Mouse (Mus musculus): Measurements from ENCODE around the gene Gna11.

The Gna11 gene

DNA sequence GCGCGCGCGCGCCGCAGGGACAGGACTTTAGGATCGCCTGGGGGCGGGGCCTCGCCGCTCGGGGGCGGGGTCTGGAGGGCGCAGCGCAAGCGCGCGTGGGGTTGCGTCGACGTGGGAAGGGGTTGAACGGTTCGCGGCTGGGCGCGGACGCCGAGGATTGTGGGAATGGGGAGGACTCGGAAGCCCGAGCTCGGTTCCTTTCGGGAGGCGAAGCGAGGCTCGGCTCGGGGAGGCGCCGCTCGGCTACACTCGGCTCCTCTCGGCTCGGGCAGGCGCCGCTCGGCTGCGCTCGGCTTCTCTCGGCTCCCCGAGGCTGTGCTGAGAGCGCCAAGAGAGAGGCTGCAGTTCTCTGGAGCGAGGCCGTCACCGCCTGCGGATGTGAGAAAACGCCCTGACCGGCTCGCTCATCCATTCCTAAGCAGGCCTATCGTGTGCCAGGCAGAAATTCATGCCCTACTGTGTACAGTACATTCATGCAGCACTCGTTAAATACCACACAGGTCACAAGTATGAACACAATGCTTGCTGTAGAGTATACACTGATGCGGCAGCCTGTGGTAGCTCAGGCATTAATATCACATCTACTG is at the start of gene Gna11:
TSS of gene Gna11 (minus strand) at position 30 of the 587 bp plus-strand sequence.
- Histone ChIP-seq H3K27me3 (ENCODE audit: control insufficient read depth, insufficient read depth, low read length, poor library complexity, severe bottlenecking) (no peaks in the 10 kb centered on the region), H3K36me3 (ENCODE audit: control insufficient read depth, insufficient read depth, low read length, poor library complexity, severe bottlenecking) (no peaks in the 10 kb centered on the region)
- peak; percentile 98 for DNase-seq (ENCODE audit: low read depth, low spot score)

DNA sequence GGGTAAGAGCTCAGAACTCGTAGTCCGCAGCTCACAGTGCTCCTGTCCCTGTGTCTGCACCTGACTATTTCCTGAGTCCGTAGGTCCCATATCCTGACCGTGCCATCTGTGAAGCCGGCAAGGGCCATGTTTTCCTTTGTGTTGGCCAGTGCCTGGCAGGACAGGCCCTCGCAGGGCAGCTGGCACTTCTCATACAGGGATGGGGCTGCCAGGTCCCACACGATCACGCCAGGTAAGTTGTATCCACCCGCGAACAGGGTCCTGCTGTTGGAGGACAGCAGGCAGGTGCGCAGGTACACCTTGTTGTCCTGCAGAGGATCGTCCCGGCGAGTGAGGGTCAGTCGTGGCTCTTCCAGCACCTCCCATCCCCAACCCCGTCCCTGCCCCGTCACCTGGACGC is 48.9 kb upstream of the Gna11 start:
- Histone ChIP-seq H3K27me3 (ENCODE audit: control insufficient read depth, insufficient read depth, low read length, poor library complexity, severe bottlenecking) (no peaks in the 10 kb centered on the region), H3K36me3 (ENCODE audit: control insufficient read depth, insufficient read depth, low read length, poor library complexity, severe bottlenecking) (no peaks in the 10 kb centered on the region)
- DNase-seq (ENCODE audit: low read depth, low spot score), result no peak

- Histone ChIP-seq H3K36me3 (ENCODE audit: control insufficient read depth, insufficient read depth, low read length, poor library complexity, severe bottlenecking) (no peaks in the 10 kb centered on the region), H3K27me3 (ENCODE audit: control insufficient read depth, insufficient read depth, low read length, poor library complexity, severe bottlenecking) (no peaks in the 10 kb centered on the region)
- DNase-seq (ENCODE audit: low read depth, low spot score), result no peak
These were observed 48.2 kb upstream of the Gna11 start for GRCm38 (mm10) chr10:81593223-81593622.

DNA sequence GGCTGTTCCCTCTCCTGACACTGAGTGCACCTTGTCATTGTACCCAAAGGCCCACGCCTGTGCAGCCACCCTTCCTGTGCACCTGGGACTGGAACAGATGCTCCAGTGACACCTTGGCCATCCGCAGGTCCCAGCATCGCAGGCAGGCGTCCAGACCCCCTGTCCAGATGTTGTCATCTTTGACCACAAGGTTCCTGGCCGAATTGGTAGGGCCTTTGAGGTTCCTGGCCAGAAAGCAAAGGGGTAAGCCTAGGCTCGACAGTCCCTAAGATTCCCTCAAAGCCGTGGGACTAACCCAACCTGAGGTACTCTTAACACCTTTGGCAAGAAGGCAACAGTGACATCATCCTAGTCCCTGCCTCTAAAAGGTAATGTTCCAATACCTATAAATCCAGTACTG is 47.6 kb upstream of the Gna11 start:
- H3K36me3 ChIP-seq (ENCODE audit: control insufficient read depth, insufficient read depth, low read length, poor library complexity, severe bottlenecking), result no peaks in the 10 kb centered on the region
- DNase-seq (ENCODE audit: low read depth, low spot score), result no peak
- no peaks in the 10 kb centered on the region for H3K27me3 ChIP-seq (ENCODE audit: control insufficient read depth, insufficient read depth, low read length, poor library complexity, severe bottlenecking)

DNA sequence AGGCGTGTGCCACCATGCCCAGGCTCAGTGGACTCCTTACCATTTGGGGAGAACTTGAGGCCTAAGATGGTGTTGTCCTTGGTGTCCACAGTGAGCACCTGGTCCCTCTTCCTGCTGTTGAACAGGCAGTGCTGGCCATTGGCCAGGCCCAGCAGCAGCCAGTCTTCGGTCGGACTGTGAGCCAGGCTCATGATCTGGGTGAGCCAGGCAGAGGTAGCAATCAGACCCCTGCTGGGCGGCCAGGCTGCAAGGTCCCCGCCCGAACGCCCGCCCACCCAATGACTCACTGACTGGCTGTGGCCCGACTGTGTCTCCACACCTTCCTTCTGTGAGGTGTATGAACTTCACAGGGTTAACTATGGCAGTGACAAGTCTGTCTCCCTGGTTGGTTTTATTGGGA is 46.9 kb upstream of the Gna11 start:
- DNase-seq (ENCODE audit: low read depth, low spot score), result no peak
- Histone ChIP-seq H3K36me3 (ENCODE audit: control insufficient read depth, insufficient read depth, low read length, poor library complexity, severe bottlenecking) (no peaks in the 10 kb centered on the region), H3K27me3 (ENCODE audit: control insufficient read depth, insufficient read depth, low read length, poor library complexity, severe bottlenecking) (no peaks in the 10 kb centered on the region)

- no peak for DNase-seq (ENCODE audit: low read depth, low spot score)
- no peaks in the 10 kb centered on the region for H3K36me3 ChIP-seq (ENCODE audit: control insufficient read depth, insufficient read depth, low read length, poor library complexity, severe bottlenecking)
- no peaks in the 10 kb centered on the region for H3K27me3 ChIP-seq (ENCODE audit: control insufficient read depth, insufficient read depth, low read length, poor library complexity, severe bottlenecking)
These were observed 43.7 kb upstream of the Gna11 start for GRCm38 (mm10) chr10:81588739-81589138.

DNA sequence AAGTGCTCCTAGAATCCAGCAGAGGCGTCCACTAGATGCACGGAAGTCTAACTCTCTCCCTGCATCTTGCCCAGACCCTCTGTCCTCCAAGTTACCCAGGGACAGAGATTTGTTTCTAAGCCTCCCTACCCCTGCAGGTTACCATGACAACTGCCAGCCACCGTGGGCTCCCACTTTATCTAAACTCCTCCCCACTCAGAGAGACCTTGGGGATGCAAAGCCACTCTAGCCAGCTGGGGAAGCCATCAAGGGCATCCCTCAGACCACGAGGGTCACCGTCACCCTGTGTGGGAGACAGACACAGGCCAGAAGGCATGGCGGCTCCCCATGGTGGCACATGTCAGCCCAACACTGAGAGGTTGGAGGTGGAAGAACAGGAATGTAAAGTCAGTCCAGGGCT is 38.4 kb upstream of the Gna11 start:
- DNase-seq (ENCODE audit: low read depth, low spot score), result no peak
- H3K36me3 ChIP-seq (ENCODE audit: control insufficient read depth, insufficient read depth, low read length, poor library complexity, severe bottlenecking), result no peaks in the 10 kb centered on the region
- H3K27me3 ChIP-seq (ENCODE audit: control insufficient read depth, insufficient read depth, low read length, poor library complexity, severe bottlenecking), result no peaks in the 10 kb centered on the region

DNA sequence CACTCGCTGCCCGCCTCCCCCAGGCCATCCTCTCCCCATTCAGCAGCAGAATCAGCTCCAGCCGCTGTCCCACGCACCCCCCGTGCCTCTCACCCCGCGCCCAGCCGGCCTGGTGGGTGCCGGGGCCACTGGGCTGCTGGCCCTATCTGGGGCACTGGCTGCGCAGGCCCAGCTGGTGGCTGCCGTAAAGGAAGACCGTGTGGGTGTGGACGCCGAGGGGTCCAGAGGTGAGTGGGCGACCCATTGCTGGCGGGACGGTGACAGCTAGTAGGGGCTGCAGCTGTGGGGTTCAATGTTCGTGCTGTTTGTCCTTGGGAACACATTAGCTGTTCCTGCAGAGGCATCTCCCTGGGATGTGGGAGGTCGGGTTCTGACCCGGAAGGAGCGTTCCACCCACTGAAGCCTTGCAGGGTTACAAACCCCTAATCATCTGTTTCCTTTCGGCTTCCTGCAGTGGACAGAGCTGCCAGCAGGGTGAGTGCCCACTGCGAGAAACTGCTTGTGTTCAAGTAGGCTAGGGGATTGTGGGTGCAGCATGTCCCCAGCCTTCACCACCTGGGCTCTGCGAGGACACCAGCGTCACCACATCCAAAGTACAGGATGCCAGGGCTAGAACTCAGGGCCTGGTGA is 35.6 kb upstream of the Gna11 start:
- DNase-seq (ENCODE audit: low read depth, low spot score), result peak; percentile 59

GRCm38 (mm10) chr10:81579967-81580366 is 35.0 kb upstream of the Gna11 start:
- no peaks in the 10 kb centered on the region for H3K36me3 ChIP-seq (ENCODE audit: control insufficient read depth, insufficient read depth, low read length, poor library complexity, severe bottlenecking)
- H3K27me3 ChIP-seq (ENCODE audit: control insufficient read depth, insufficient read depth, low read length, poor library complexity, severe bottlenecking), result no peaks in the 10 kb centered on the region
- DNase-seq (ENCODE audit: low read depth, low spot score), result peak; percentile 47

More for the DNA sequence above, 35.6 kb upstream of the Gna11 start:
- no peaks in the 10 kb centered on the region for H3K27me3 ChIP-seq (ENCODE audit: control insufficient read depth, insufficient read depth, low read length, poor library complexity, severe bottlenecking)
- H3K36me3 ChIP-seq (ENCODE audit: control insufficient read depth, insufficient read depth, low read length, poor library complexity, severe bottlenecking), result no peaks in the 10 kb centered on the region

DNA sequence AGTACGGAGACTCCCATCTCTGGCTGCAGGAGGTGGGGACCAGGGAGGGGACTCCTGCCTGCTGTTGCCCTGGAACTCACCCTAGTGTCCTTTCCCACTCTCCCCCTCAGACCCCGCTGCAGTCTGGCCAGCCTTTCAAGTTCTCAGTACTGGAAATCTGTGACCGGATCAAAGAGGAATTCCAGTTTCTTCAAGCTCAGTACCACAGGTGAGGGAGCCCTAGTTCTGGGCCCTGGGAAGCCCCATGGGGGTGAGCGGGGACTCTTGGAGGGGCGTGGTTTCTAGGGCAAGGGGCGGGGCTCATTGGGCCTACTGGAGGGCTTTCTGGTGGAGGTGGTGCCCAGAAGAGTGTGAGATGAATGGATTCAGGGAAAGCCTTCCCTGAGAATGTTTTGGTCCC is 30.7 kb upstream of the Gna11 start:
- Histone ChIP-seq H3K27me3 (ENCODE audit: control insufficient read depth, insufficient read depth, low read length, poor library complexity, severe bottlenecking) (no peaks in the 10 kb centered on the region), H3K36me3 (ENCODE audit: control insufficient read depth, insufficient read depth, low read length, poor library complexity, severe bottlenecking) (no peaks in the 10 kb centered on the region)
- DNase-seq (ENCODE audit: low read depth, low spot score), result peak; percentile 49

DNA sequence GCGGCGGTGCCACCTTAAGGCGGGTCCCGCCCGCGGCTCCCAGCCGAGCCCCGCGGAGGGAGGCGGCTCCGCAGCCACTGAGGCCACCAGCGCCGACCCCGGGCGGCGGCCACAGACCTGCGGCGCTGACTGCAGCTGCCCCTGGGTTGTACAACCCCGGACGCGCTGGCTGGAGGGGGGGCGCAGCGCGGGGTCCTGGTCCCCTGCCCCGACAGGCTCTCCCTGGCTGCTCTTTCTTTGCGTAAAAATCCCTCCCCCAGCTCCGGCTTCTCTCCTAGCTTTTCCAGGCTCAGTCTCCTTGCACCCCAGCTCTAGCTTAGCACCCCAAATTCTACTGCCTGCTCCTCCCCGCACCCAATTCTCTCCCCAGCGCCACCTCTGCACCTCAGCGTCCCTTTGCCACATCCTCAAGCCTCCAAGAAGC is 30.2 kb upstream of the Gna11 start:
- H3K36me3 ChIP-seq (ENCODE audit: control insufficient read depth, insufficient read depth, low read length, poor library complexity, severe bottlenecking), result no peaks in the 10 kb centered on the region
- DNase-seq (ENCODE audit: low read depth, low spot score), result no peak
- no peaks in the 10 kb centered on the region for H3K27me3 ChIP-seq (ENCODE audit: control insufficient read depth, insufficient read depth, low read length, poor library complexity, severe bottlenecking)

DNA sequence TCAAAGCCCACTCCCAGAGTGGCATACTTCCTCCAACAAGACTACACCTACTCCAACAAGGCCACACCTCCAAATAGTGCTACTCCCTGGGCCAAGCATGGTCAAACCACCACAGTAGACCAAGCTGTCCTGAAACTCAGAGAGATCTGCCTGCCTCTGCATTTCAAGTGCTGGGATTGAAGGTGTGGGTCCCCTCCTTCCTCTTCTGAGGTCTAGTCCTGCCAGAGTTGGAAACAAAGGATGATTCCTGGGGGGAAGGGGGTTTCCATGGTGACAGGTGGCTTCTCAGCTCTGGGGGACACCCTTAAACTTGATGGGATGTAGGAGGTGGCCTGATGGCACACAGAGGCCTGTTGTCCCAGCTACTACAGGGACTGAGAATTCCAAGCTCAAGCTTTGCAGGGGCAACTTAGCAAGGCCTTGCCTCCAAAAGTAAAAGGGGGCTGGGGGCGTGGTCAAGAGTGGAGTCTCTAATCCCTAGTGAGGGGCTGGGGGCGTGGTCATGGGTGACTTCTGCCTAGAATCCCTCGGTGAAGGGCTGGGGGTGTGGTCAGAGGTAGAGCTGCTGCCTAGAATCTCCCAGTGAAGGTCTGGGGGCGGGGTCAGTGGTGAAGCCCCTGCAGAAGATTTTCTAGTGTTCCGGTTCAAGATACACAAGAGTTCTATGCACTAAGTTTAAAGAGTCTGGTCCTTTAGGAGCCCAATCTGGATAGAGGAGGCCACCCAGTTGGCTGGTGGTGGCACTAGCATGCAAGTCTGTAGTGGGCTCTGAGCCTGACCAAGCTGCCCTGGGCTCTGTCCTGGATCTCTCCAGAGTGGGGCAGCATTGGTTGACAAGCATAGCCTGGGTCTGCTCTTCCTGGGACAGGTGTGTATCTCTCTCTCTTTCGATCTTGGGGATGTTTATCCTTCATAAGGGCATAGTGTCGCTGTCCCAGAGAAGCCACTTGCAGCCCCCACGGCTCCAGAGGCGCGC is 29.4 kb upstream of the Gna11 start, which contains the start of gene Tle2:
TSS of gene Tle2 (plus strand) at position 481 of the 976 bp plus-strand sequence.
- no peak for DNase-seq (ENCODE audit: low read depth, low spot score)
- Histone ChIP-seq H3K27me3 (ENCODE audit: control insufficient read depth, insufficient read depth, low read length, poor library complexity, severe bottlenecking) (no peaks in the 10 kb centered on the region), H3K36me3 (ENCODE audit: control insufficient read depth, insufficient read depth, low read length, poor library complexity, severe bottlenecking) (no peaks in the 10 kb centered on the region)

GRCm38 (mm10) chr10:81572975-81573374 is 28.0 kb upstream of the Gna11 start:
- Histone ChIP-seq H3K36me3 (ENCODE audit: control insufficient read depth, insufficient read depth, low read length, poor library complexity, severe bottlenecking) (no peaks in the 10 kb centered on the region), H3K27me3 (ENCODE audit: control insufficient read depth, insufficient read depth, low read length, poor library complexity, severe bottlenecking) (no peaks in the 10 kb centered on the region)
- no peak for DNase-seq (ENCODE audit: low read depth, low spot score)

DNA sequence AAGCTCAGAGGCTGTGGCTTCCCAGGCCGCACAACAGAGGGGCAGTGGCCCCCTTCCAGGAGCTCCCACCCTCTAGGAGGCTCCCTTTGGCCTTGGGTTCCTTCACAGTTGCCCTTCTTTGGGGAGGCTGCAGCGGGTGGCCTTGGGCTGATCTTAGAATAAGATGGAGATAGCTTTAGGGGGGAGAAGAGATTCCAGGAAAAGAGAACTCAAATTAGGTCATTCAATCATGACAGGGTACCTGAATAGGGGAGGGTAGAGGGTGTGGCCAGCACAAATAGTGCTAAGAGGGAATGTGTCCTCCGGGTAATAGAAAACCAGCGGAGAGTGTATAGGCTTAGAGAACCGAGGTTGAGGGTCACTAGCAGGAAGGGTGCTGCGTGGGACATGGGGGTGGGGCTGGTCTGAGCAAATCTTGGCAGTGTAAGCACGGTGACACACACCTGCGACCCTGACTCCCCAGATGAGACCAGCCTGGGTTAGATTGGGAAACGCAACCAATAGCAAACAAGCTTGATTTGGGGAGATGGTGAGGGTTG is 27.2 kb upstream of the Gna11 start:
- no peaks in the 10 kb centered on the region for H3K36me3 ChIP-seq (ENCODE audit: control insufficient read depth, insufficient read depth, low read length, poor library complexity, severe bottlenecking)
- no peak for DNase-seq (ENCODE audit: low read depth, low spot score)
- no peaks in the 10 kb centered on the region for H3K27me3 ChIP-seq (ENCODE audit: control insufficient read depth, insufficient read depth, low read length, poor library complexity, severe bottlenecking)

DNA sequence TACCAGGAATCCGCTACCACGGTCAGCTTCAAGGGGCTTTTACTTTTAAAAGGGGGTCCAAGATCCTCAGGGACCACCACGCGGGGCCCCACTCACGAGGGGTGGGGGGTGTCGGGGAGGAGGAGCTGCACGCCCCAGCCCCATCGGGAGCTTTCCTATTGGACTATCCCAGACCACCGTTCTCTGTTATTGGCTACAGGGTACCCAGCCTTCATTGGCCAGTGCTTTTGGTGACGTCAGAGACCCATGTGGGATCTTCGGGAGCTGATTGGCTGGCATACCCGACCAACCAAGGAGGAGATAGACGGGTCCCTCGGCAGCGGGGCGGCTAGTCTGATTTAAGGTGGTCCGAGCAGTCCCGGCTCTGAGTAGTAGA is 26.5 kb upstream of the Gna11 start:
- Histone ChIP-seq H3K27me3 (ENCODE audit: control insufficient read depth, insufficient read depth, low read length, poor library complexity, severe bottlenecking) (no peaks in the 10 kb centered on the region), H3K36me3 (ENCODE audit: control insufficient read depth, insufficient read depth, low read length, poor library complexity, severe bottlenecking) (no peaks in the 10 kb centered on the region; the same call in 1 of the 2 replicates)
- peak; percentile 97 for DNase-seq (ENCODE audit: low read depth, low spot score)

Measured in splenic B cell, adult 2 months (primary cell).